Mouse (Mus musculus) stomach, postnatal 0 days (tissue): ENCODE measurements around the gene Rhcg. TPM values are rescaled to one million over a fixed set of nuclear protein-coding genes. Genes with fewer than 3 reads are reported as not detected.

ENCODE experiments used
- ATAC-seq: fragments of 200-750 bp; cut with Nextera tagmentation; 2 replicates; pipeline ENCODE4 v1.8.0; 2017; ENCODE audit not compliant: low FRiP score, low TSS enrichment
- DNase-seq: peaks from one replicate; pipeline ENCODE4 v3.0.0-alpha.2; 2016; ENCODE audit warnings: low spot score
- H3K27ac ChIP-seq: fragments of 300-500 bp; sonication (generic); replicated peaks from 2 replicates; pipeline ENCODE4 v1.5.1; 2014; ENCODE audit warnings: mild to moderate bottlenecking, control low read depth
- H3K27me3 ChIP-seq: fragments of 300-500 bp; sonication (generic); 2 replicates; pipeline ENCODE4 v1.6.1; 2014; ENCODE audit warnings: low read length; ENCODE audit not compliant: control insufficient read depth, insufficient read depth
- H3K36me3 ChIP-seq: fragments of 300-500 bp; sonication (generic); 2 replicates; pipeline ENCODE4 v1.6.1; 2014; ENCODE audit warnings: low read length, mixed read lengths; ENCODE audit not compliant: control insufficient read depth, insufficient read depth
- H3K4me1 ChIP-seq: fragments of 300-500 bp; sonication (generic); replicated peaks from 2 replicates; pipeline ENCODE4 v1.6.1; 2014; ENCODE audit warnings: antibody characterized with exemption; ENCODE audit not compliant: control insufficient read depth, insufficient read depth
- H3K4me2 ChIP-seq: fragments of 300-500 bp; sonication (generic); replicated peaks from 2 replicates; pipeline ENCODE4 v1.6.1; 2014; ENCODE audit warnings: low read depth, mild to moderate bottlenecking, control low read depth, moderate library complexity
- H3K4me3 ChIP-seq: fragments of 300-500 bp; sonication (generic); 2 replicates; pipeline ENCODE4 v1.5.1; 2014; ENCODE audit warnings: low read depth, low read length, control low read depth
- H3K9ac ChIP-seq: fragments of 300-500 bp; sonication (generic); 2 replicates; pipeline ENCODE4 v1.6.1; 2014; ENCODE audit warnings: mild to moderate bottlenecking, low read length, control low read depth, mixed read lengths
- H3K9me3 ChIP-seq: fragments of 300-500 bp; sonication (generic); 2 replicates; pipeline ENCODE4 v1.6.1; 2016; ENCODE audit warnings: low read length; ENCODE audit not compliant: control insufficient read depth
- CTCF ChIP-seq: IDR thresholded peaks from 2 replicates; pipeline ENCODE4 v1.5.1; 2016; ENCODE audit warnings: antibody characterized with exemption, low read depth, mild to moderate bottlenecking, moderate library complexity
- EP300 ChIP-seq: optimal IDR thresholded peaks from 2 replicates; pipeline ENCODE3; 2016; ENCODE audit warnings: antibody characterized with exemption
- WGBS: fragments of 180-500 bp; shearing (Covaris S2); extraction: QIAGEN DNeasy Blood & Tissue Kit; methylation state at CpG from one replicate; pipeline ENCODE4 v1.1.7; 2014; 5-methylcytosine and 5-hydroxymethylcytosine counted together
- polyA plus RNA-seq: library from polyadenylated mRNA; unstranded; fragments of >200 nt; fragmentation: Nextera tagmentation; extraction: Ambion mirVana; gene quantifications from 2 replicates; pipeline ENCODE4 v1.2.1, GENCODE M21; 2015

Rhcg gene
- polyA plus RNA-seq, 1 experiment from 2014 or later, result 0.08 TPM

- DNase-seq, result peak; percentile 69
- Histone ChIP-seq H3K9me3 (no peaks in the 10 kb centered on the region), H3K27ac (no peak overlapping the region), H3K4me3 (no peak overlapping the region), H3K4me1 (no peaks in the 10 kb centered on the region), H3K4me2 (no peak overlapping the region), H3K36me3 (no peaks in the 10 kb centered on the region), H3K9ac (no peak overlapping the region), H3K27me3 (peaks cover 5% of the 10 kb centered on the region; the same call in 1 of the 2 replicates)
- ATAC-seq, result 0 out of 2 replicates have a peak, but pooled peaks have one; percentile 42
- TF ChIP-seq CTCF (no peak), EP300 (no peak)
- WGBS, result 2% methylated on average over 25 of the region's 25 CpGs
Measured at GRCm38 (mm10) chr7:79555368-79556034, 62.0 kb downstream of the Rhcg start.

- 4% methylated on average over 10 of the region's 10 CpGs for WGBS
Measured at GRCm38 (mm10) chr7:79552702-79553101, 64.8 kb downstream of the Rhcg start.

GRCm38 (mm10) chr7:79548893-79549555, 68.4 kb downstream of the Rhcg start:
- TF ChIP-seq EP300, result no peak
- TF ChIP-seq CTCF, result no peak
- no peak for ATAC-seq
- H3K27me3 ChIP-seq, result peaks cover 12% of the 10 kb centered on the region
- no peaks in the 10 kb centered on the region for H3K9me3 ChIP-seq
- H3K4me1 ChIP-seq, result no peaks in the 10 kb centered on the region
- H3K4me2 ChIP-seq, result no peak overlapping the region
- no peak for DNase-seq
- 38% methylated on average over 11 of the region's 12 CpGs for WGBS
- no peak overlapping the region for H3K9ac ChIP-seq
- H3K4me3 ChIP-seq, result no peak overlapping the region
- no peaks in the 10 kb centered on the region for H3K36me3 ChIP-seq
- H3K27ac ChIP-seq, result no peak overlapping the region

More at GRCm38 (mm10) chr7:79552702-79553101, 64.8 kb downstream of the Rhcg start:
- Histone ChIP-seq H3K27me3 (peaks cover 5% of the 10 kb centered on the region; the same call in 1 of the 2 replicates), H3K4me1 (no peaks in the 10 kb centered on the region), H3K36me3 (no peaks in the 10 kb centered on the region), H3K4me3 (no peak overlapping the region), H3K9ac (no peak overlapping the region), H3K4me2 (no peak overlapping the region), H3K9me3 (no peaks in the 10 kb centered on the region), H3K27ac (no peak overlapping the region)
- TF ChIP-seq CTCF (peak; percentile 59), EP300 (no peak)
- ATAC-seq (no peak), DNase-seq (no peak)

- H3K4me1 ChIP-seq, result no peaks in the 10 kb centered on the region
- 4% methylated on average over 15 of the region's 15 CpGs for WGBS
- no peaks in the 10 kb centered on the region for H3K36me3 ChIP-seq
- H3K4me2 ChIP-seq, result no peak overlapping the region
- H3K27ac ChIP-seq, result no peak overlapping the region
- peak; percentile 66 for ATAC-seq
- TF ChIP-seq EP300 (no peak), CTCF (peak; percentile 90)
- peak; percentile 80 for DNase-seq
- peaks cover 24% of the 10 kb centered on the region for H3K27me3 ChIP-seq
- H3K9ac ChIP-seq, result no peak overlapping the region
- no peaks in the 10 kb centered on the region for H3K9me3 ChIP-seq
- H3K4me3 ChIP-seq, result no peak overlapping the region
Measured at GRCm38 (mm10) chr7:79547092-79547491, 70.4 kb downstream of the Rhcg start.

- no peak for TF ChIP-seq CTCF
- WGBS, result 6% methylated on average over 7 of the region's 7 CpGs
- Histone ChIP-seq H3K4me1 (no peaks in the 10 kb centered on the region), H3K4me2 (no peak overlapping the region), H3K36me3 (no peaks in the 10 kb centered on the region), H3K9ac (no peak overlapping the region), H3K27ac (no peak overlapping the region), H3K4me3 (no peak overlapping the region), H3K9me3 (no peaks in the 10 kb centered on the region), H3K27me3 (peaks cover 25% of the 10 kb centered on the region)
- ATAC-seq (no peak), DNase-seq (no peak)
Measured at GRCm38 (mm10) chr7:79545066-79545400, 72.4 kb downstream of the Rhcg start.
